Mouse (Mus musculus) kidney, adult 8-10 months (tissue): ENCODE results near the gene Ugt1a6b.
"Not testable (repeated sequence)": the region's sequence is repeated elsewhere in the genome, so short reads cannot be mapped to it uniquely, and the experiment has no call there.

Experiments used
- DNase-seq, 2 experiments: peaks; one replicate each; pipeline ENCODE4 v3.0.0; 2022

The Ugt1a6b gene

DNA sequence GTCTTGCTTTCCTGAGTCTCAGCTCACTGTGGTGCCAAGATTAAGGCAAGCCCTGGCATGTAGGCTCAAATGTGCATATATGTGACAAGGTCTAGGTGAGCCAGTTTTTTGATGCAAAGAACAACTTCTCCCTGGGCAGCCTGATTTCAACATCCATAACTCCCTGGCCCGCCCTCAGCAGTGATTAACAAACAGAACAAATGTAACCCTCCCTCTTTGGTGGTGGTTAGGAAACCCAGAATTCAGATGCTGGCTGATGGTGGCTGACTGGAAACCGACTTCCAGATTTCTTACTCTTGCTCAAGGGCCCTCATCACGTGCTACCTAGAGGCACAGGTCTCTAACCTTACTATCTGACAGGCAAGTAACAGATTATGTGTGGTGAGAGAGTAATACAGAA, at the start of gene Ugt1a6b:
Gene Ugt1a6b (plus strand): TSS at position 234 of the 400 bp plus-strand sequence.
- not testable (repeated sequence) for DNase-seq

DNA sequence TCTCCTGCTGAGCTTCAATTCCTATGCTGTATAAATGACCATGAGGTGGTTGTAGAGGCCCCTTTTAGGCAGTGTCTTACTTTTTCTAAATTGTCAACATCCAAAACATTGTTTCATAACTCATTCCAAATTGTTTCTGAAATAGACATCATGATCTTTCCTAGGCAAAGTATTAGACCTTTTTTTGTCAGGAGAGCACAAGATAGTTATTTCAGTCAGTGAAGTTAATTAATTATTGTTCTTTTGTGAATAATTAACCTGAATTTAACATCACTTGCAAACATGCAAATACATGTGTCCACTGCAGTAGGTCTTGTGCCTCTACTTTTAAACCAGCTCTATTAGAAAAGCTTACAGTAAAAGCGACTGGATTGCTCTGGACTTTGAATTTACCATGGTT, 48.0 kb upstream of the Ugt1a6b start, which contains the start of gene Ugt1a10:
Gene Ugt1a10 (plus strand): TSS at position 301 of the 400 bp plus-strand sequence.
- DNase-seq = no peak

DNA sequence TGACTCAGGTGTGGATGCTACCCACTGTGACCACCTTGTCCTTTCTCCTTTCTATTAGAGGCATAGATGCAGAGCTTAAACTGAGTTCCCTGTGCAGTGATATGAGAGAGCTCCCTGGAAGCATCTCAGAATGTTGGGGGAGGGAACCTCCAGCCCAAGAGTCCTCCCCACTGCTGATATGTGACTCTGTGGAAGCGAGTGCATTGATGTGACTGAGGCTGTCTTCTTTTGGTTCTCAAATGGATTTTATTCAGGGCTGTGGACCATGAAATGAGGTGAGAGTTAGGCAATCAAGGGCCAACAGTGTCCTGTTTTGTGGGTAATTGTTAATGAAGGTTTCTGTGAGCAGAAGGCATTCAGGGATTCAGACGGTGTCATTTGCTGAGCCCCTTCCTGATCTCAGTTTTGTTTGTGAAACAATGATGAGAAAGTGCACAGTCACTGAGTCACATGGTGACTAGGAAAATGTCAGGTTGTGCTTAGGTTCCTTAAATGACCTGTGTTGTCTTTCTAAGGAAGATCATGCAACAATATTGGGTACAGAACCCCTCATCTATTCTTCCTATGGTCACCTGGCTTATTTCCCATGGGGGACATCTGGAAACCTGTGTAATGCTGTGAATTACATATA, 36.5 kb upstream of the Ugt1a6b start:
- DNase-seq = not testable (repeated sequence)

DNA sequence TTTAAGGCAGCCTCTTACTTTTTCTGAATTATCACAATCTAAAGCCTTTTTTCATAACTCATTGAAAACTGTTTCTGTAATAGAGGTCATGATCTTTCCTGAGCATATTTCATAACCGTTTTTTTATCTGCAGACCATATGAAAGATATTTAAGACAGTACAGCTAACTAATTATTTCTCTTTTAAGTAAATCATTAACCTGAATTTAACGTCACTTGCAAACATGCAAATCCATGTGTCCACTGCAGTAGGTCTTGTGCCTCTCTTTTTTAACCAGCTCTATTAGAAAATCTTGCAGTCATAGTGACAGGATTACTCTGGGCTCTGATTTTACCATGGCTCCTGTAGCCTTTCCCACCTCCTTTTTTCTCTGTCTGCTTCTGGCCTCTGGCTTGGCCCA, 32.6 kb upstream of the Ugt1a6b start, which contains the start of gene Ugt1a9:
Gene Ugt1a9 (plus strand): TSS at position 306 of the 400 bp plus-strand sequence.
- no peak for DNase-seq

DNA sequence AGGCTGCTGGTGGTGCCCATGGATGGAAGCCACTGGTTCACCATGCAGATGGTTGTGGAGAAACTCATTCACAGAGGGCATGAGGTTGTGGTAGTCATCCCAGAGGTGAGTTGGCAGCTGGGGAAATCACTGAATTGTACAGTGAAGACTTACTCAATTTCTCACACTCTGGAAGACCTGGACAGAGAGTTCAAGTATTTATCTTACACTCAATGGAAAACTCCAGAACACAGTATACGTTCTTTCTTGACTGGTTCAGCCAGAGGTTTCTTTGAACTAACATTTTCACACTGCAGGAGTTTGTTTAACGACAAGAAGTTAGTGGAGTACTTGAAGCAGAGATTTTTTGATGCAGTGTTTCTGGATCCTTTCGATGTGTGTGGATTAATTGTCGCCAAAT, 32.1 kb upstream of the Ugt1a6b start:
- DNase-seq = no peak

DNA sequence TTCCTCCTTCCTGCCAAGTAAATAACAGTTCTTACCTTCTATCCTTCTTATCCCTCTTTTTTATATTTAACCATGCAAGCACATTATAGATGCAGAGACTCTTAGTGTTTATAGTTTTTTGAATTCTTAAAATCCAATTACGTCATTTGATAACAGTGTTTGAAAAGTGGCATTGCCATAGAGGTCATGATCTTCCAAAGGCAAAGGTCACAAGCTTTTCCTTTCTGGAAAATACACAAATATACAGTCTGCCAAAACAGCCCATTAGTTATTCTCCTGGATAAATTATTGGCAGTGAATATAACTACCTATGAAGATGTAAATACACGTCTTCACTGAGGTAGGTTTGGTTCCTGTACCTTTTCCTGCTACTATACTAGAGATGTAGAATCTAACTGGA, 28.6 kb upstream of the Ugt1a6b start:
- no peak for DNase-seq

DNA sequence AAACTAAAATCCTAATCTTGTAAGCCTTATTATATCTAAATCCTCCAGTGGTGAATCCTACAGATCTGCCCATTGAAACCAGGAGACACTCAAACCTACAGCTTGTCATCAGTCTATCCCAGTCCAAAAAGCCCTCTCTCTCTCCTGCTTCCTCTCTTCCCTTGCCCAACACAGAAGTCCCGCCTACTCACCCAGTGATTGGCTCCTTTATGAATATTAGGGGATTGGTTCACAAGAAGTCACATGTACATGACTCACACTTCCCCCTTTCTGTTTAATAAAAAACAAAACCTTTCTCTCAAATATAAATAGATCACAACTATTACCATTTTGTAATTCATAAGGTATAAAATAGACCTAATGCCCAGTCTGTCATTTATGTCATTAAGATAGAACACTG, 25.9 kb upstream of the Ugt1a6b start:
- DNase-seq = no peak

DNA sequence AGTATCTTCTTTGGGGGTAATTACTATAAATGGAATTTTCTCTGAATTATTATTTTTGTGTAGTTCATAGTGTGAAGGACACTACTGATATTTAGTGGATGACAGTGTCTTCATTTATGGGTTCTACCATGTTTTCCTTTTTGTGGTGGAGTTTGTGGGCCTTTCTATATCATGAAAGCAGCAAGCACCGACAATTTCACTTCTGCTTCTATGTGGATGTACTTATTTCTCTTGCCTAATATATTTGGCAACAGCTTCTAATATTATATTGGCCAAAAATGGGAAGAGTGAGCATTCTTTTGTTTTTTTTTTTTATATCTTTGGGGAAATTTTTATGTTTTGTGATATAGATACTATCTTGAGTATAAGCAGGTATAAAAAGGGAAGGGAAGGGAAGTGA, 21.4 kb upstream of the Ugt1a6b start:
- no peak for DNase-seq

DNA sequence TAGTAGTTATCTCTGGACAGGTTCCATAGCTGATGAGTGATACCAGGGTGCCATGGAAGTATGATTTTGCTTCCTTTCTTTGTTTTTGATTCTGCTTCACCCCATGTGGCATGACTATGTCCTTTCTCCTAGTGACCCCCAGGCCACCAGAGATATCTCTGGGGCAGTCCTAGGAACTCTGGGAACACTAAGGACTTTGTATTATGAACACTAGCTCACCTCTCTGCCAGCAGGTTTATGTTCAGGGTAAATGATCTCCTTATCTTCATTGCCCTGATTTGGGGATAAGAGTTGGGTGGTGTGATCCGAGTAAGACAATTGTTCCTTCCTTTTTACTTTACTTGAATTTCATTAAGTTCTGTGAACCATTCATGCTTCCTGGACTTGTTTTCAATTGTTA, 16.9 kb upstream of the Ugt1a6b start:
- DNase-seq = no peak

DNA sequence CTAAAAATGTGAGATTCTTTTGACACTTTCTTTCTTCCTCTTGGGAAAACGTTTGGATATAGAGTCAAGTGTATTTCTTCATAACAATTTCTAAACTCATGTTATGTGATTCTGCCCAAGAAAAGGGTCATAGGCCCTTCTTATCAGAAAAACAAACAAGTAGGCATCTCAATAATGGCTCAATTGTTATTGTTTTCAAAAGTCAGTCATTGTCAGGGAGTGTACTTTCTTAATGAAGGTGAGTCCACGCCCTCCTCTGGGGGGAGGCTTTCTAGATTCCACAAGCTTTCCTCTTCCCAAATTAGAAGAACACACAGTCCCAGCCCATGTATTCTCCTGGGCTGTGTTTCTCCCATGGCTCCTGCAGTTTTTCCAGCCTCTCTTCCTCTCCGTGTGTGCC, 15.5 kb upstream of the Ugt1a6b start, which contains the start of gene Ugt1a8:
Gene Ugt1a8 (plus strand): TSS at position 301 of the 400 bp plus-strand sequence.
- DNase-seq = no peak

DNA sequence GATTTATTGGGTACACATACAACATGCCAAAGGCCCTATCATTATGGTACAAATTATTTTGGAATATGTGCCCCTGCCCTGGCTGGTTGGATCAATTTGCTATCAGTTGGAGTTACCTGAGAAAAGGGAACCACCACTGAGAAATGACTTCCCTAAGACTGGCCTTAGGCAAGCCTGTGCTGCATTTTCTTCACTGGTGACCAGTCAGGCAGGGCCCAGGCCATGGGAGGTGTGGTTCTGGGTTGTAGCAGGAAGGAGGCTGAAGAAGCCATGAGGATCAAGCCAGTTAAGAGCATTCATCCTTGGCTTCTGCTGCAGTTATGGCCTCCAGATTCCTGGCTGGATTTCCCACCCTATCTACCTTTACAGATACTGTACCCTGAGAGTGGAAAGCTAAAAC, 10.7 kb upstream of the Ugt1a6b start:
- no peak for DNase-seq

DNA sequence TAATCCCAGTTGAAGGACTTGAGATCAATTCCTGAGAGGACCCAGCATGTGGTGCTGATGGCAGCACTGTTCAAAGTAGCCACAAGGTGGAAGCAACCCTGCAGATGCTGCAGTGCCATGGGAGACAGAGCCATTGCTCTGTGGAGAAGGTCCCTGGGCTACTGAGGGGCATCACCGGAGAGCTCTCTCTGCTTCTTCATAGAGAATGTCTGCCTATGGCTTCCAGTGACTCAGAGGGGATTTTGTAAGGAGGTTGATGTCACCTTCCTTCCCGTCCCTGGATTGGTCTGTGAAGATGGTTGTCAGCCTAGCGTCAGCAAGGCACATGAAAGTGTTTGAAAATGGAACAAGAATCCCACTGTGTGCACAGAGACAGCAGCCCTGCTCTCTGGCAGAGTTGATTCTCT, 8.8 kb upstream of the Ugt1a6b start:
- DNase-seq = peak; percentile 22 to 56

DNA sequence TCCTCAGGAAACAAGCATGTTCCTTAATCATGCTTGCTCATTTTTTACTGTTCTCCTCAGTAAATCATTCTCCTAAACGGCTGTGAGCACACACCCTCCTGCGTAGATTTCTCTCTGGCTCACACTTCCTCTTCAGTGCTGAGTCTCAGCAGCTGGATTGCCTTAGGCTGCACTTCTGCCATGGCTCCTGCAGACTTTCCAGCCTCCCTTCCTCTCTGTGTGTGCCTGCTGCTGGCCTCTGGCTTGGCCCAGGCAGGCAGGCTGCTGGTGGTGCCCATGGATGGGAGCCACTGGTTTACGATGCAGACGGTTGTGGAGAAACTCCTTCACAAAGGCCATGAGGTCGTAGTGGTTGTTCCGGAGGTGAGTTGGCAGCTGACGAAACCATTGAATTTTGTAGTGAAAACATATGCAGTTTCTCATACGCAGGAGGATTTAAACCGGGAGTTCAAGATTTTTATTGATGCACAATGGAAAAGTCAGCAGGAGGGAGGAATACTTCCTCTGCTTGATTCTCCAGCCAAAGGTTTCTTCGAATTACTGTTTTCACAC, 8.0 kb upstream of the Ugt1a6b start, which contains the start of gene Ugt1a7c:
Gene Ugt1a7c (plus strand): TSS at position 122 of the 552 bp plus-strand sequence.
- DNase-seq = peak; percentile 30 to 61

DNA sequence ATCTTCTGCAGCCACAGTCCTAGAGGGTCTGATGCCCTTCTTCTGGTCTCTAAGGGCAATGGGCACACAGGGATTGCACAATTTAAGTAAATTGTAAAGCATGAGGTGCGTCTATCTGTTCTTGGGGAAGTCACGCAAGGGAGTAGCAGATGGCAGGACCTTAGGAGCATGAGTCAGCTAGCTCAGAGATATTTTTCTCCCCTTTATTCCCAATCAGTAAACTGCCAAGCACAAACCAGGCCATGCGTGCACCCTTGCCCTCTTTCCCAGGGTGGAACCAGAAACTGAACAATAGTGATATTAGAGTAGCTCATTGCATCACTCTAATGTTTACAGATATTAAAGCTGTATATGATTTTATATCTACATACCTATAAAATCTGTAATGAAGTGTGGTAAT, 4.5 kb upstream of the Ugt1a6b start:
- DNase-seq = not testable (repeated sequence)

DNA sequence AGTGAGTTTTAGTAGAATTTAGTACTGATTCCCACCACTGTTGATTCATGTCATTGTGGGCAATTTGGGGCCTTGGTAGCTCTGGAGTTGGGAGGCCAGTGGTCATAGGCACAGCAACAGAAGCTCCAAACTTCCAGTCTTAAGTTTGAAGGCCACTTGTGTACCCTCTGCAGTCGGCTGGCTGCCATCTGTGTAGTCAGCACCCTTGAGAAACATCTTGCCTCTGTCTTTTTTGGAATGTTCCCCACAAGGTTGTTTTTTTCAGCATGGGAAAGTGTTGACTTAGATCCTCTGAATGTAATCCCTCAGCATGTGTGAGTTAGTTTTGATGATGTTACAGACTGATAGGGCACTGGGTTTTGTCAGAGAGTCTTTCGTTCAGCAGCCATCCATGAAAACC, 3.4 kb upstream of the Ugt1a6b start:
- peak in 1 of 2 experiments; percentile 25 for DNase-seq

DNA sequence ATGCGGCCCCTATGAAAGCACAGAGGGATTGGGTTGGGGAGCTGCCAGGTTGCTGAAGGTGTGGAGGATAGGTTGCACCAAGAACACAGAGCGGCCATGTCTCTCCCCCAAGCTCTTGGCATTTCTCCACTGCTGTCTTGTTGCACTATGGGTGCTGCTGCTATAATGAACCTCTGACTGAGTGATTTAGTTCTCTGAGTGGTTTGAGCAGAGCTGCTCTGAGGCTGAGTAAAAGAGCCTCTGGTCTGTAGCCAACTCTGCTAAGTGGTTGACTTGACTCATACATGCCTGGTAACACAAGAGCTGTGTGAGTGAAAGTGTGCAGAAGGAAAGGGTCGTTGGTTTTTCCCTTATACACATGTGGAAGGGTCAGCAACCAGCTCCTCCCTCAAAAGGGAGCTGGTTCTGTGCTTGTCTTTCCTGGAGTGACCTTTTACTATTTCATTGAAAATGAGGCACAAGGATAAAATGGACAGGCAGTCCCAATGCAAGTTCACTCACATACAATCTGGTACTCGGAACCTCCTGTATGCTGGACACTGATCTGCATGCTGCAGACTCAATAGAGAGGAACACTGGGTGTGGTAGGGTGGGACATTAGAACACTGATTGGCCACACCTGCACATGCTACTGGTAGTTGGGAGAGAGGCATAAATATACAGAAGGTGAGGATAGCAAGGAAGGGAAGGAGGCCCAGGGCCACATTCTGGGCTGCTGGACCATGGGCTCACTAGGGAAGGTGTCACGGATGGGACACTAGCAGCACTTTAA, 831 bp downstream of the Ugt1a6b start:
- DNase-seq = not testable (repeated sequence)

DNA sequence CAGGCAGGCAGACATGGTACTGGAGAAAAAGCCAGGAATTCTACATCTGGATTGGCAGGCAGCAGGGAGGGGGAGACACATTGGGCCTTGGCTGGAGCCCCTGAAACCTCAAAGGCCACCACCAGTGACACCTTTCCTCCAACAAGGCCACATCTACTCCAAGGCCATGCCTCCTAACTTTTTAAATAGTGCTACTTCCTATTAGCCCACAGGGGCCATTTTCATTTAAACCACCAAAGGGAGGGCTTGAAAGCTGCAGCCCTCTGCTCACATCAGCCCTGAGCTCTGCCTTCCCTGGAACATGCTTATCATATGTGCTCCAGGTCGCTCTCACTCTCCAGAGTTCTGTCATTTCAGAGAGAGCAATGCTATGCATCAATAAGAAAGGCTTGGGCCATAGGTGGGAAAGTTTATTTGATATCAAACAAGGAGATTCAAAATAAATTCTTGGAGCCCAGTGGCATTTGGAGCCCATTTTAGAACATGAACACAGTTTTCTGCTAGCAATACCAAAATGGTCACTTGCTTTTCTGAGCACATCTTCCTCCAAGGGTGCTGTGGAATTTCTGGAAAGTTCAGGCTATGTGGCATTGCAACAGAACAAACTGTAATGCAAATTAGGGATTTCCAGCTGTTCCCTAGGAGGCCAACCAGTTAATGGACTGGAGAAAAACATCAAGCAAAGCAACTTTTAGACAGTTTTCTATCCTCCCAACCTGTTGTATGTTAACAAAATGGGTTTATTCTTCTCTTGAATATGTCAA, 1.8 kb downstream of the Ugt1a6b start:
- no peak for DNase-seq

DNA sequence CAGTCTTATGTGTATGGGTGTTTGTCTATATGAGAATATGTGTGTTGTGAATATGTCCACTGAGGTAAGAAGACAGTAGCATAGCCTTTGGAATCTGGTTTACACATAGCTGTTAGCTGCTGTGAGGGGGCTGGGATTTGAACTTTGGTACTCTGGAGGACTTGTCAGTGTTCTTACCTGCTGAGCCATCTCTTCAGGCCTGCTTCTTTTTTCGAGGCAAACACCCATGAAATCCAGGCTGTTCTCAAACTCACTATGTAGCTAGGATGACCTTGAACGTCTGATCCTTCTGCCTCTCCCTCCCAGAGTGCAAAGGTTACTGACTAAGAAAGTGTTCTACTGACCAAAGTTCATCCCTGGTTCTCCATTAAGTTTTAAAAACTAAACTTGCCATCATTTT, 2.6 kb downstream of the Ugt1a6b start:
- DNase-seq = peak; percentile 68 to 74

DNA sequence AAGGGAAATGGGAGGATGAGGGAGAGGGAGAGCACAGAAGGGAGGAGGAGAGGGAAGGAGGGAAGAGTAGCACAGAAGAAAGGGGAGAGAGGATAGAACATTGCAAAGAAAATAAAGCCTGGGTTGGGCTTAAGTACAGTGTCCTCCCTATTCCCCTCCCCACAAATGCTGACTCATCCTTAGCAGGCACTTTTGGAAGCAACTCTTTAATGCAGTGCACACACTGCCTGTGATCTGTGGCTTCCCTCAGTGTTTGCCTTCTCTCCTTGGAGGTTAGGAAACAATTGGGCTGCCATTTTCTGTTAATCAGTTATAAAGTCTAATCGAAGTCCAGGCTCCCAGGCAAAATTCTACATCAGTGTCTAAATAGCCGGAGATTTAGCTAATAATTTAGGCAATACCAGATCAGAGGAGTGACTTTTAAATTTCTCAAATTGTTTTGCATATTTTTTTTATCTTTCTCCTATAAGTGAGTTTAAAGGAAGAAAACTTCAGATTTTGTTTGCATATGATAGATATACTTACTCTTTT, 6.0 kb downstream of the Ugt1a6b start:
- DNase-seq = not testable (repeated sequence)

DNA sequence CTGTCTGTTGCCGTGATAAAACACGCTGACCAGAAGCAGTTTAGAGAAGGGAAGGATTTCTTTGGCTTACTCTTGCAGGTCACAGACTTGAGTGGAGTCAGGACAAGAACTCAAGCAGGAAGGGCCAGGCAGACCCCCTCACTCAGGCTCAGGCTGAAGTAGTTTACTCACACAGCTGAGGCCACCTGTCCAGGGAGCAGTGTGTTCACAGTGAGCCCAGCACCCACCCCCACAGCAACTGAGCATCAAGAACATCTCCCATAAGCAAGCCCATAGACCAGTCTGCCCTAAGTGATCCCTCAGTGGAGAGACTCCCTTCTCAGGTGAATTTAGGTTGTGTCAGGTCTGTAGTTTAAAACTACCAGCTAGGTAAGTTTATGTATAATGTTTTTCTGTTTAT, 6.6 kb downstream of the Ugt1a6b start:
- DNase-seq = not testable (repeated sequence)

DNA sequence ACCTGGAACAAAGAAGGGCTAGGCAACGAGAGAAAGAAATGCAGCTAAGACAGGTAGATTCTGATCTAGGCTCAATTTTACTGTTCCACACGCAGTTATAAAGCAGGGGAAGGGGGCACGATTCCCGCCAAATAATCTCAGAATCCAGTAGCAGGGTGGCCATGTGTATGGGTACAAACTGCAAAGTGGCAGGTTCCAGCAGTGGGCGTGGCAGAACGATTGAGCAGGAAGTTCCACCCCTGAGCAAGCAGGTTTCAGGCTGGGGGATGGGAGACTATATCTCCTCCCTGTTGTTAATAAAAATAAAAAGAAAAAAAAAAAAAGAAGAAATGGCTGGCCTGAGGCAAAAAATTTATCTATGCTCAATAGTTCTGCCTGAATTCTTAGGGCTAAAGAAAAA, 9.7 kb downstream of the Ugt1a6b start:
- peak in 1 of 2 experiments; percentile 63 for DNase-seq

DNA sequence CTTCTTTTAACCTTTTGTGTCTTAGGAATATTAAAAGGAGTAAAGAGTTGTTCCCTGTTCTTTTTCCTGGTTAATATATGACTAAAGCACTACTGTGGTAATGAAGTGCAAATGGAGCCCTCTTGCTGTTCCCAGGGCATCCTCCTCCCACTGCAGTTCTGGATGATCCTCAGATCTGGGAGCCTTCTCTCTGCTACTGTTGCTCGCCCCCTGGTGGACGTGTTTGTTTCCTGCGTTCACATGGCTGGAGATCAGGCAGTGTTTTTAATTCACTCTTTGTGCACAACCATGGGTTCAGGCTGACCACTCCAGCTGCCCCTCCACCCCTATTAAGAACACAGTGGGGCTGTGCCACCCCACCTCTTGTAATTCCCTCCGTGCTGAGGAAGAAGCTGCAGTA, 17.5 kb downstream of the Ugt1a6b start:
- DNase-seq = not testable (repeated sequence)

DNA sequence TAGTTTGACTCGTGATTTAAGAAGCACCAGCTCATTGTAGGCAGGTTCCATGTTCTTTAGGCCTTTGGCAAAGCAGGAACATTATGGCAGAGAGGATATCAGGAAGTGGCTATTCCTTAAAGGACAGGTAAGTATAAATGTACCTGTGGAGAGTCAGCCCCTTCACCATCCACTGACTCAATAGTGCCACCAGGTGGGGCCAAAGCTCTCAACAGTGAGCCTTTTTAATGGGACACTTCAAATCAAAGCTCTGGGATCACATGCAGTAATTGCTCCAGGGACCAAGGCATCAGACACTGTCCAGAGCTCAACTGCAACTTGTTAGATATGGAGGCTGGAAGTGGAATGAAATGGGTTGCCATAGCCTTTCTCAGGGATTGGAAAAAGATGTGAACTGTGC, 18.5 kb downstream of the Ugt1a6b start:
- peak in 1 of 2 experiments; percentile 67 for DNase-seq
